Mouse (Mus musculus): ENCODE measurements at regions not wholly inside any gene's neighbourhood (a gene's known extent, or its start where the extent isn't known, plus 50 kb on each side); places are given as distances from the start of the nearest gene placed in this dataset.

DNA sequence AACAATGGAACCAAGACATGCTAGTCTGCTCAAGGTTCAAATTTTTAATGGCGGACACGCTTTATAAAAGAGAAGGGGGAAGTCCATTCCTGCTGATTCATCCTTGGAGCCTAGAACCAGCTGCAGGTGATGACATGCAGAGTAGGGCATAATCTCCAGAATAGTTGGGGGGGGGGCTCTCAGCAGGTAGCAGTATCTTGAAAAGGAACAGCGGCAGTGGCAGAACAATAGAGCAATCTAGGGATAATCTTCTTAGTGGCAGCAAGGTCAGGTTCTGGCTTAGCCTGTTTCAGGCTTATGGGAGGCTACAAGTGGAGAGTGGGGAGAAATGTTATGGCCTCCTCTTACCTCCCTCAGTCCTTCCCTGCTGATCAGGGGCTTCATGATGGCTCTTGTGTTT, 81.1 kb upstream of the Tas2r134 start:
- no peaks in the 10 kb centered on the region for H3K9me3 ChIP-seq (replicated peaks; ENCODE audit: insufficient read depth, low read length)
- H3K79me2 ChIP-seq (ENCODE audit: control insufficient read depth, insufficient read depth, low read length, poor library complexity) = no peaks in the 10 kb centered on the region
- no peak for DNase-seq (ENCODE audit: low read depth, low spot score)
- H3K4me3 ChIP-seq (ENCODE audit: control insufficient read depth in 1 of 2, insufficient read depth in 1 of 2, low read depth in 2 of 2, low read length in 2 of 2) = no peak overlapping the region
- no peak overlapping the region for H3K9ac ChIP-seq (ENCODE audit: control insufficient read depth, low read depth, low read length, poor library complexity, severe bottlenecking)
- H3K27me3 ChIP-seq (ENCODE audit: control insufficient read depth in 1 of 2, insufficient read depth in 2 of 2, low read length in 2 of 2) = no peaks in the 10 kb centered on the region
- TF ChIP-seq GATA1 (IDR thresholded peaks at IDR 0.05; ENCODE audit: low read depth, low read length) (no peak), HCFC1 (IDR thresholded peaks at IDR 0.05; ENCODE audit: low read depth, low read length) (no peak), TCF12 (IDR thresholded peaks at IDR 0.05; ENCODE audit: low read depth, low read length) (no peak)
- no peaks in the 10 kb centered on the region for H3K36me3 ChIP-seq (ENCODE audit: control insufficient read depth in 1 of 2, insufficient read depth in 2 of 2, low read length in 2 of 2)
- no peak overlapping the region for H3K27ac ChIP-seq (ENCODE audit: control insufficient read depth, low read depth, low read length)
- H3K4me1 ChIP-seq (ENCODE audit: control insufficient read depth in 1 of 2, insufficient read depth in 2 of 2, low read length in 2 of 2) = no peaks in the 10 kb centered on the region

DNA sequence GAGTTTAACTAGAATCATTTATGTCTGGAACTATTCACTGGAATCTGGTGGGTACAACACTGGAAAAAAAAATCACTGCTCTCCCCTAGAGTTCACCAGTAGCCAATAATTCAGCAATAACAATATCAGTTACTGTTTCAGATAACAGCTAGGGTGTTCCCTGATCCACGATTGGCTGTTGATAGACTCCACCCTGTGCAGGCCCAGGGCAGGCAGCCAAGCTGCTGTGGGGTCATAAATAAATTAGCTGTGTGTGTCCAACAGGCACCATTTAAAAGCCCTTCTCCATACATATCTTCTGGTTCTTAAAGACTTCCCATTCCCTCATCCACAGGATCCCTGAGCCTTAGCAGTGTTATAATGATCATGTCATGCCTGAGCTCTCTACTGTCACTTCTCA, 83.4 kb upstream of the Tas2r134 start:
- DNase-seq (ENCODE audit: low read depth, low spot score) = no peak
- H3K4me1 ChIP-seq (ENCODE audit: control insufficient read depth in 1 of 2, insufficient read depth in 2 of 2, low read length in 2 of 2) = no peaks in the 10 kb centered on the region
- no peak overlapping the region for H3K9ac ChIP-seq (ENCODE audit: control insufficient read depth, low read depth, low read length, poor library complexity, severe bottlenecking)
- H3K9me3 ChIP-seq (replicated peaks; ENCODE audit: insufficient read depth, low read length) = no peaks in the 10 kb centered on the region
- no peak overlapping the region for H3K4me3 ChIP-seq (ENCODE audit: control insufficient read depth in 1 of 2, insufficient read depth in 1 of 2, low read depth in 2 of 2, low read length in 2 of 2)
- H3K27me3 ChIP-seq (ENCODE audit: control insufficient read depth in 1 of 2, insufficient read depth in 2 of 2, low read length in 2 of 2) = no peaks in the 10 kb centered on the region
- H3K36me3 ChIP-seq (ENCODE audit: control insufficient read depth in 1 of 2, insufficient read depth in 2 of 2, low read length in 2 of 2) = no peaks in the 10 kb centered on the region
- TF ChIP-seq RCOR1 (IDR thresholded peaks at IDR 0.05; ENCODE audit: low read depth, low read length) (no peak), TBP (IDR thresholded peaks at IDR 0.05; ENCODE audit: low read depth, low read length) (no peak), E2F4 (IDR thresholded peaks at IDR 0.05; ENCODE audit: borderline replicate concordance, low read depth, low read length) (no peak), SMC3 (IDR thresholded peaks at IDR 0.05; ENCODE audit: low read depth, low read length) (no peak), MAX (IDR thresholded peaks at IDR 0.05; ENCODE audit: low read length) (no peak), MYB (IDR thresholded peaks at IDR 0.05; ENCODE audit: low read depth, low read length) (no peak), ZC3H11A (IDR thresholded peaks at IDR 0.05; ENCODE audit: low read depth, low read length) (no peak), POLR2A (IDR thresholded peaks at IDR 0.05; ENCODE audit: control insufficient read depth in 1 of 2, insufficient read depth in 1 of 2, low read depth in 1 of 2, low read length in 2 of 2, poor library complexity in 1 of 2) (no peak), GATA1 (IDR thresholded peaks at IDR 0.05; ENCODE audit: low read depth, low read length) (no peak), ZMIZ1 (IDR thresholded peaks at IDR 0.05; ENCODE audit: low read depth, low read length) (no peak), ZNF384 (IDR thresholded peaks at IDR 0.05; ENCODE audit: low read depth, low read length) (no peak)
- no peak overlapping the region for H3K27ac ChIP-seq (ENCODE audit: control insufficient read depth, low read depth, low read length)
- no peaks in the 10 kb centered on the region for H3K79me2 ChIP-seq (ENCODE audit: control insufficient read depth, insufficient read depth, low read length, poor library complexity)

DNA sequence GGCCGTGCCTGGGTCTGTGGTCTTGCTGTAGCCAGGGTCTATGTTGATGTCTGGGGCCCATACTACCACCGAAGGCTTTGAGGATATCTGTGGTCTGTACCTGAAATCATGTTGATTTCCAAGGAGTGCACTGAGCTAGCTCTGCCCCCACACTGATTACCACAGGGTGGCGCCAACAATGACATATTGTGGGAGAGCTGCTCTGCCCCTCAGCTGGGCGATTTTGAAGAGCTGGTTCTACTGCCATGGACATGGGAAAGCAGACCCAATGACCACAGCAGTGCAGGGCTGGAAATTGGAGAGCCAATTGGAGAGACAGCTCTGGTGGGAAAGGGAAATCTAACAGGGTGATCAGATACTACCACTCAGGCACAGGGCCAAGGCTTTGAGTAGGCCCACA, 85.0 kb upstream of the Tas2r134 start:
- H3K36me3 ChIP-seq (ENCODE audit: control insufficient read depth in 1 of 2, insufficient read depth in 2 of 2, low read length in 2 of 2) = no peaks in the 10 kb centered on the region
- no peaks in the 10 kb centered on the region for H3K4me1 ChIP-seq (ENCODE audit: control insufficient read depth in 1 of 2, insufficient read depth in 2 of 2, low read length in 2 of 2)
- no peak overlapping the region for H3K4me3 ChIP-seq (ENCODE audit: control insufficient read depth in 1 of 2, insufficient read depth in 1 of 2, low read depth in 2 of 2, low read length in 2 of 2)
- no peaks in the 10 kb centered on the region; a peak in 1 of 4 replicates for H3K27me3 ChIP-seq (ENCODE audit: control insufficient read depth in 1 of 2, insufficient read depth in 2 of 2, low read length in 2 of 2)
- H3K9ac ChIP-seq (ENCODE audit: control insufficient read depth, low read depth, low read length, poor library complexity, severe bottlenecking) = no peak overlapping the region
- H3K9me3 ChIP-seq (replicated peaks; ENCODE audit: insufficient read depth, low read length) = no peaks in the 10 kb centered on the region
- H3K79me2 ChIP-seq (ENCODE audit: control insufficient read depth, insufficient read depth, low read length, poor library complexity) = no peaks in the 10 kb centered on the region
- no peak overlapping the region for H3K27ac ChIP-seq (ENCODE audit: control insufficient read depth, low read depth, low read length)
- DNase-seq (ENCODE audit: low read depth, low spot score) = no peak
- TF ChIP-seq ETS1 (IDR thresholded peaks at IDR 0.05; ENCODE audit: low read depth, low read length) (no peak), UBTF (IDR thresholded peaks at IDR 0.05; ENCODE audit: borderline replicate concordance, insufficient read depth, low read depth, low read length) (no peak), ZC3H11A (IDR thresholded peaks at IDR 0.05; ENCODE audit: low read depth, low read length) (peak; percentile 30; the same call in 1 of the 2 replicates), MAX (IDR thresholded peaks at IDR 0.05; ENCODE audit: low read length) (no peak), CTCF (IDR thresholded peaks at IDR 0.05 in 2 of 3, conservative IDR thresholded peaks at IDR 0.05 in 1 of 3; ENCODE audit: control insufficient read depth in 1 of 3, insufficient read depth in 1 of 3, low read depth in 2 of 3, low read length in 3 of 3, poor library complexity in 1 of 3, severe bottlenecking in 1 of 3) (peak in 2 of 3 experiments; percentile 42 to 43; a peak in 4 of 6 replicates), POLR2A (IDR thresholded peaks at IDR 0.05; ENCODE audit: control insufficient read depth in 1 of 2, insufficient read depth in 1 of 2, low read depth in 1 of 2, low read length in 2 of 2, poor library complexity in 1 of 2) (no peak), KAT2A (conservative IDR thresholded peaks at IDR 0.05; ENCODE audit: low read depth, low read length) (no peak), BHLHE40 (IDR thresholded peaks at IDR 0.05; ENCODE audit: borderline replicate concordance, low read depth, low read length) (no peak), RCOR1 (IDR thresholded peaks at IDR 0.05; ENCODE audit: low read depth, low read length) (no peak), RAD21 (IDR thresholded peaks at IDR 0.05; ENCODE audit: low read depth, low read length) (peak; percentile 11; the same call in 1 of the 2 replicates), EP300 (IDR thresholded peaks at IDR 0.05; ENCODE audit: low read depth in 1 of 2, low read length in 2 of 2) (no peak), TAL1 (IDR thresholded peaks at IDR 0.05; ENCODE audit: low read length) (no peak), NRF1 (IDR thresholded peaks at IDR 0.05; ENCODE audit: insufficient read depth, low read depth, low read length, poor library complexity, severe bottlenecking) (no peak), ZNF384 (IDR thresholded peaks at IDR 0.05; ENCODE audit: low read depth, low read length) (no peak), MYC (IDR thresholded peaks at IDR 0.05; ENCODE audit: low read depth, low read length) (no peak), NELFE (IDR thresholded peaks at IDR 0.05; ENCODE audit: low read depth, low read length) (no peak), MEF2A (IDR thresholded peaks at IDR 0.05; ENCODE audit: extremely low read depth, insufficient replicate concordance, low read depth, low read length, poor library complexity, severe bottlenecking) (no peak), HCFC1 (IDR thresholded peaks at IDR 0.05; ENCODE audit: low read depth, low read length) (no peak), SMC3 (IDR thresholded peaks at IDR 0.05; ENCODE audit: low read depth, low read length) (peak; percentile 50), MYB (IDR thresholded peaks at IDR 0.05; ENCODE audit: low read depth, low read length) (no peak)

Measured in MEL (cell line).